Mouse (Mus musculus): ENCODE data around the gene Ric8a.

DNA sequence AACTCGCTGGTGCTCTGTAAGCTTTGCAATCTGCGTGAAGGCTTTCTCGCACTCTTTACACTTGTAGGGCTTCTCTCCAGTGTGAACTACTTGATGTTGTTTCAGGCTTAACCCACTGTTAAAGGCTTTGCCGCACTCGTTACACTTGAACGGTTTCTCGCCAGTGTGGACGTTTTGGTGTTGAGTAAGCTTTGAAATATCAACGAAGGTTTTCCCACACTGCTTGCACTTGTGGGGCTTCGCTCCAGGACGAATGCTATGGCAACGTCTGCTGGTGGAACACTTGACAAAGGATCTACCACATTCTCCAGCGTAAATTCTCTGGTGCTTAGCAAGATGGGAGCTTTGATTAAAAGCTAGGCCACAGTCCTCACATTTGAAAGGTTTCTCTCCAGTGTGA lies 45.0 kb upstream of the Ric8a start:
- TF ChIP-seq CTCF (IDR thresholded peaks at IDR 0.05; ENCODE audit: borderline replicate concordance, insufficient read depth, low read depth, low read length), result no peak
- TF ChIP-seq POLR2A (IDR thresholded peaks at IDR 0.05; ENCODE audit: borderline replicate concordance, insufficient read depth, low read length), result no peak
